ENCODE assay signal across 21 mouse cellular contexts in genomic region chr9:42745982-42746381, GRCm38 (mm10).
A peak's percentile ranks its signal among the peaks of the same experiment; 100 is the strongest.
DNase-seq lines count a peak whose midpoint lies in the region; ATAC-seq and TF ChIP-seq lines count a peak whose summit lies in the region.
"Had no signal": no experiment of that assay in that cellular context is flagged by ENCODE, and none has a peak within 500 bp of the region (broad histone marks: within the 10 kb centered on the region; RNA-seq: fewer than 3 reads in every experiment).

No protein-coding gene starts in this region.

- DNase-seq in kidney, adult 2 months, result no peak
- DNase-seq in layer of hippocampus, adult 2 months (ENCODE audit: low spot score in 2 of 2), result peak in 1 of 2 experiments; percentile 47
- DNase-seq in layer of hippocampus, adult 9-10 months (ENCODE audit: low spot score), result no peak
- DNase-seq in retina, postnatal 1 day, result peak; percentile 67
- DNase-seq in retina, embryonic 14.5 days (ENCODE audit: low spot score), result no peak
- DNase-seq in thymus, postnatal 10 days (ENCODE audit: low spot score in 2 of 2), result no peak
- DNase-seq: adrenal gland, adult 8-10 months; adrenal gland, postnatal 36 days; cerebellum, adult 11 months; cerebellum, adult 8-10 months; cerebellum, postnatal 14 days; gastrocnemius, postnatal 14 days; heart, adult 2 months; heart, postnatal 14 days had no signal

- 28% methylated on average over 8 of the region's 8 CpGs for WGBS in kidney, embryonic 15.5 days
- WGBS in kidney, adult 2 months, result 45% methylated on average over 8 of the region's 8 CpGs

- ATAC-seq in kidney, embryonic 15.5 days (replicated peaks; ENCODE audit: low FRiP score), result peak; percentile 74
- ATAC-seq: forebrain, embryonic 16.5 days had no signal

- no peaks in the 10 kb centered on the region for H3K36me3 ChIP-seq in kidney, embryonic 15.5 days
- no peaks in the 10 kb centered on the region for H3K36me3 ChIP-seq in kidney, adult 2 months (ENCODE audit: control insufficient read depth, insufficient read depth, low read length)
- H3K36me3 ChIP-seq: embryonic facial prominence, embryonic 13.5 days; forebrain, embryonic 12.5 days; heart, embryonic 15.5 days; hindbrain, embryonic 13.5 days had no signal

- H3K27me3 ChIP-seq in kidney, embryonic 15.5 days, result no peaks in the 10 kb centered on the region
- no peaks in the 10 kb centered on the region for H3K27me3 ChIP-seq in kidney, adult 2 months (replicated peaks; ENCODE audit: control insufficient read depth, insufficient read depth, low read length)
- H3K27me3 ChIP-seq: embryonic facial prominence, embryonic 13.5 days; forebrain, embryonic 12.5 days; heart, embryonic 15.5 days; hindbrain, embryonic 13.5 days had no signal

- TF ChIP-seq POLR2A in kidney, adult 2 months (IDR thresholded peaks at IDR 0.05; ENCODE audit: low read depth, low read length), result no peak

- peaks cover 11% of the 10 kb centered on the region for H3K4me1 ChIP-seq in kidney, embryonic 15.5 days
- no peaks in the 10 kb centered on the region for H3K4me1 ChIP-seq in kidney, adult 2 months (ENCODE audit: control insufficient read depth, insufficient read depth, low read length)
- H3K4me1 ChIP-seq: forebrain, embryonic 12.5 days; heart, embryonic 15.5 days had no signal

- H3K27ac ChIP-seq in kidney, embryonic 15.5 days, result no peak overlapping the region
- no peak overlapping the region for H3K27ac ChIP-seq in kidney, adult 2 months (ENCODE audit: insufficient read depth, low read depth, low read length)
- peak overlapping the region; percentile 29; the same call in 1 of the 2 replicates for H3K27ac ChIP-seq in layer of hippocampus, adult 2 months
- H3K27ac ChIP-seq: embryonic facial prominence, embryonic 13.5 days; forebrain, embryonic 12.5 days; heart, adult 2 months; heart, embryonic 15.5 days; hindbrain, embryonic 13.5 days had no signal

- no peaks in the 10 kb centered on the region for H3K9me3 ChIP-seq in kidney, embryonic 15.5 days (replicated peaks)
- H3K9me3 ChIP-seq: embryonic facial prominence, embryonic 13.5 days; forebrain, embryonic 12.5 days; heart, embryonic 15.5 days; hindbrain, embryonic 13.5 days had no signal

- H3K9ac ChIP-seq in kidney, embryonic 15.5 days, result no peak overlapping the region
- H3K9ac ChIP-seq: embryonic facial prominence, embryonic 13.5 days; forebrain, embryonic 12.5 days; heart, embryonic 15.5 days; hindbrain, embryonic 13.5 days had no signal

- no peak overlapping the region for H3K4me3 ChIP-seq in kidney, embryonic 15.5 days (replicated peaks)
- no peak overlapping the region for H3K4me3 ChIP-seq in kidney, adult 2 months (ENCODE audit: insufficient read depth, low read depth, low read length)
- no peak overlapping the region for H3K4me3 ChIP-seq in layer of hippocampus, adult 2 months
- H3K4me3 ChIP-seq: embryonic facial prominence, embryonic 13.5 days; forebrain, embryonic 12.5 days; heart, adult 2 months; heart, embryonic 15.5 days; hindbrain, embryonic 13.5 days had no signal

- no peak overlapping the region for H3K4me2 ChIP-seq in kidney, embryonic 15.5 days
- H3K4me2 ChIP-seq: embryonic facial prominence, embryonic 13.5 days; forebrain, embryonic 12.5 days; heart, embryonic 11.5 days; heart, embryonic 15.5 days; hindbrain, embryonic 13.5 days had no signal

- TF ChIP-seq CTCF in kidney, adult 2 months (conservative IDR thresholded peaks at IDR 0.05; ENCODE audit: insufficient read depth, insufficient read length, low read depth, low read length), result no peak
- no peak for TF ChIP-seq CTCF in layer of hippocampus, adult 2 months (conservative IDR thresholded peaks at IDR 0.05)
